Mouse (Mus musculus) kidney, adult 2 months (tissue): ENCODE measurements at regions not wholly inside any gene's neighbourhood (a gene's known extent, or its start where the extent isn't known, plus 50 kb on each side); places are given as distances from the start of the nearest gene placed in this dataset.

ENCODE experiments used
- DNase-seq: peaks from one replicate; pipeline ENCODE4 v3.0.0; 2021
- H3K27ac ChIP-seq: fragments of 200-500 bp; 2 replicates; pipeline ENCODE4 v1.5.1; 2012; ENCODE audit warnings: low read depth, low read length, control low read depth, inconsistent platforms; ENCODE audit not compliant: insufficient read depth
- H3K27me3 ChIP-seq: fragments of 200-500 bp; replicated peaks from 2 replicates; pipeline ENCODE4 v1.6.1; 2012; ENCODE audit warnings: mild to moderate bottlenecking, moderate library complexity, low read length, inconsistent platforms; ENCODE audit not compliant: control insufficient read depth, insufficient read depth
- H3K36me3 ChIP-seq: fragments of 200-500 bp; 2 replicates; pipeline ENCODE4 v1.6.1; 2012; ENCODE audit warnings: mild to moderate bottlenecking, moderate library complexity, low read length, inconsistent platforms; ENCODE audit not compliant: control insufficient read depth, insufficient read depth
- H3K4me1 ChIP-seq: fragments of 200-500 bp; 2 replicates; pipeline ENCODE4 v1.6.1; 2011; ENCODE audit warnings: low read length; ENCODE audit not compliant: control insufficient read depth, insufficient read depth
- H3K4me3 ChIP-seq: fragments of 200-500 bp; 2 replicates; pipeline ENCODE4 v1.5.1; 2011; ENCODE audit warnings: mild to moderate bottlenecking, low read depth, low read length, control low read depth; ENCODE audit not compliant: insufficient read depth
- CTCF ChIP-seq: fragments of 200-500 bp; conservative IDR thresholded peaks from 2 replicates; pipeline ENCODE4 v1.5.1; 2011; ENCODE audit warnings: low read depth, mild to moderate bottlenecking, control low read depth, low read length, moderate library complexity, mixed read lengths; ENCODE audit not compliant: insufficient read depth, insufficient read length
- POLR2A ChIP-seq: fragments of 200-500 bp; IDR thresholded peaks from one replicate; pipeline ENCODE4 v1.6.1; 2011; ENCODE audit warnings: low read depth, low read length, control low read depth
- WGBS: fragments of 180-500 bp; shearing (Covaris S2); methylation state at CpG from one replicate; pipeline ENCODE4 v1.1.7; 2018; 5-methylcytosine and 5-hydroxymethylcytosine counted together

GRCm38 (mm10) chr6:100341305-100342290, 54.3 kb upstream of the Rybp start:
- Histone ChIP-seq H3K27ac (no peak overlapping the region), H3K4me3 (no peak overlapping the region), H3K4me1 (no peaks in the 10 kb centered on the region), H3K27me3 (no peaks in the 10 kb centered on the region), H3K36me3 (no peaks in the 10 kb centered on the region)
- DNase-seq = no peak
- WGBS = 75% methylated on average over 13 of the region's 13 CpGs
- no peak for TF ChIP-seq CTCF
- no peak for TF ChIP-seq POLR2A

- TF ChIP-seq POLR2A = no peak
- TF ChIP-seq CTCF = no peak
- Histone ChIP-seq H3K4me1 (no peaks in the 10 kb centered on the region), H3K27me3 (no peaks in the 10 kb centered on the region), H3K36me3 (no peaks in the 10 kb centered on the region), H3K4me3 (no peak overlapping the region), H3K27ac (no peak overlapping the region)
- WGBS = 91% methylated on average over 4 of the region's 4 CpGs
- DNase-seq = no peak
Measured at GRCm38 (mm10) chr6:100338291-100338690, 51.0 kb upstream of the Rybp start.
